Mouse (Mus musculus): Measurements from ENCODE around the gene Dnajc9. TPM values are rescaled to one million over a fixed set of nuclear protein-coding genes. Genes with fewer than 3 reads are reported as not detected.

Gene Dnajc9
- total and polyA plus RNA-seq, 2 experiments, result 4.6 to 6.6 TPM

- Histone ChIP-seq H3K4me1 (ENCODE audit: control insufficient read depth, insufficient read depth, low read length) (no peaks in the 10 kb centered on the region), H3K4me3 (ENCODE audit: insufficient read depth, low read depth, low read length) (no peak overlapping the region), H3K9ac (ENCODE audit: low read depth, low read length) (no peak overlapping the region), H3K27me3 (ENCODE audit: control insufficient read depth, insufficient read depth, low read length) (no peaks in the 10 kb centered on the region), H3K27ac (replicated peaks; ENCODE audit: insufficient read depth, low read depth, low read length) (no peak overlapping the region), H3K36me3 (ENCODE audit: control insufficient read depth, insufficient read depth, low read length) (peaks cover 9% of the 10 kb centered on the region), H3K79me2 (ENCODE audit: control insufficient read depth, insufficient read depth, low read length) (no peaks in the 10 kb centered on the region)
- DNase-seq (ENCODE audit: extremely low read depth, low read depth, low spot score), result no peak
- TF ChIP-seq POLR2A (IDR thresholded peaks at IDR 0.05; ENCODE audit: extremely low read depth, insufficient read depth, low read length) (no peak), CTCF (IDR thresholded peaks at IDR 0.05; ENCODE audit: low read depth, low read length) (no peak)
- WGBS, result 47% methylated on average over 4 of the region's 4 CpGs
These were observed 11.6 kb downstream of the Dnajc9 start for GRCm38 (mm10) chr14:20377112-20377521.

- Histone ChIP-seq H3K79me2 (ENCODE audit: control insufficient read depth, insufficient read depth, low read length) (no peaks in the 10 kb centered on the region), H3K36me3 (ENCODE audit: control insufficient read depth, insufficient read depth, low read length) (peaks cover 17% of the 10 kb centered on the region), H3K4me1 (ENCODE audit: control insufficient read depth, insufficient read depth, low read length) (no peaks in the 10 kb centered on the region), H3K9ac (ENCODE audit: low read depth, low read length) (no peak overlapping the region), H3K27ac (replicated peaks; ENCODE audit: insufficient read depth, low read depth, low read length) (no peak overlapping the region), H3K27me3 (ENCODE audit: control insufficient read depth, insufficient read depth, low read length) (no peaks in the 10 kb centered on the region), H3K4me3 (ENCODE audit: insufficient read depth, low read depth, low read length) (no peak overlapping the region)
- WGBS, result 90% methylated on average over 1 of the region's 1 CpGs
- no peak for DNase-seq (ENCODE audit: extremely low read depth, low read depth, low spot score)
- TF ChIP-seq POLR2A (IDR thresholded peaks at IDR 0.05; ENCODE audit: extremely low read depth, insufficient read depth, low read length), result no peak
- no peak for TF ChIP-seq CTCF (IDR thresholded peaks at IDR 0.05; ENCODE audit: low read depth, low read length)
These were observed 16.9 kb downstream of the Dnajc9 start for GRCm38 (mm10) chr14:20371854-20372253.

GRCm38 (mm10) chr14:20370798-20371197 is 17.9 kb downstream of the Dnajc9 start:
- H3K4me1 ChIP-seq (ENCODE audit: control insufficient read depth, insufficient read depth, low read length), result no peaks in the 10 kb centered on the region
- no peak overlapping the region for H3K4me3 ChIP-seq (ENCODE audit: insufficient read depth, low read depth, low read length)
- H3K9ac ChIP-seq (ENCODE audit: low read depth, low read length), result no peak overlapping the region
- DNase-seq (ENCODE audit: extremely low read depth, low read depth, low spot score), result no peak
- no peak overlapping the region for H3K27ac ChIP-seq (replicated peaks; ENCODE audit: insufficient read depth, low read depth, low read length)
- TF ChIP-seq CTCF (IDR thresholded peaks at IDR 0.05; ENCODE audit: low read depth, low read length) (no peak), POLR2A (IDR thresholded peaks at IDR 0.05; ENCODE audit: extremely low read depth, insufficient read depth, low read length) (no peak)
- 86% methylated on average over 7 of the region's 7 CpGs for WGBS
- no peaks in the 10 kb centered on the region for H3K27me3 ChIP-seq (ENCODE audit: control insufficient read depth, insufficient read depth, low read length)
- no peaks in the 10 kb centered on the region for H3K79me2 ChIP-seq (ENCODE audit: control insufficient read depth, insufficient read depth, low read length)
- H3K36me3 ChIP-seq (ENCODE audit: control insufficient read depth, insufficient read depth, low read length), result peaks cover 18% of the 10 kb centered on the region

GRCm38 (mm10) chr14:20368271-20368670 is 20.4 kb downstream of the Dnajc9 start:
- Histone ChIP-seq H3K27me3 (ENCODE audit: control insufficient read depth, insufficient read depth, low read length) (no peaks in the 10 kb centered on the region), H3K36me3 (ENCODE audit: control insufficient read depth, insufficient read depth, low read length) (peaks cover 25% of the 10 kb centered on the region), H3K4me3 (ENCODE audit: insufficient read depth, low read depth, low read length) (no peak overlapping the region), H3K4me1 (ENCODE audit: control insufficient read depth, insufficient read depth, low read length) (no peaks in the 10 kb centered on the region), H3K9ac (ENCODE audit: low read depth, low read length) (no peak overlapping the region), H3K27ac (replicated peaks; ENCODE audit: insufficient read depth, low read depth, low read length) (no peak overlapping the region), H3K79me2 (ENCODE audit: control insufficient read depth, insufficient read depth, low read length) (no peaks in the 10 kb centered on the region)
- TF ChIP-seq CTCF (IDR thresholded peaks at IDR 0.05; ENCODE audit: low read depth, low read length) (no peak), POLR2A (IDR thresholded peaks at IDR 0.05; ENCODE audit: extremely low read depth, insufficient read depth, low read length) (no peak)
- DNase-seq (ENCODE audit: extremely low read depth, low read depth, low spot score), result no peak
- WGBS, result 98% methylated on average over 3 of the region's 3 CpGs

- WGBS, result 93% methylated on average over 4 of the region's 4 CpGs
- Histone ChIP-seq H3K79me2 (ENCODE audit: control insufficient read depth, insufficient read depth, low read length) (no peaks in the 10 kb centered on the region), H3K27ac (replicated peaks; ENCODE audit: insufficient read depth, low read depth, low read length) (no peak overlapping the region), H3K36me3 (ENCODE audit: control insufficient read depth, insufficient read depth, low read length) (peaks cover 46% of the 10 kb centered on the region), H3K4me1 (ENCODE audit: control insufficient read depth, insufficient read depth, low read length) (no peaks in the 10 kb centered on the region), H3K27me3 (ENCODE audit: control insufficient read depth, insufficient read depth, low read length) (no peaks in the 10 kb centered on the region), H3K9ac (ENCODE audit: low read depth, low read length) (no peak overlapping the region), H3K4me3 (ENCODE audit: insufficient read depth, low read depth, low read length) (no peak overlapping the region)
- TF ChIP-seq POLR2A (IDR thresholded peaks at IDR 0.05; ENCODE audit: extremely low read depth, insufficient read depth, low read length), result no peak
- TF ChIP-seq CTCF (IDR thresholded peaks at IDR 0.05; ENCODE audit: low read depth, low read length), result no peak
- DNase-seq (ENCODE audit: extremely low read depth, low read depth, low spot score), result no peak
These were observed 25.5 kb downstream of the Dnajc9 start for GRCm38 (mm10) chr14:20363230-20363629.

GRCm38 (mm10) chr14:20347991-20348541 is 40.6 kb downstream of the Dnajc9 start, which contains the start of the genes Ecd and Fam149b:
TSS of gene Ecd (minus strand) at chr14:20348121.
TSS of gene Fam149b (plus strand) at chr14:20348162.
- Histone ChIP-seq H3K4me1 (ENCODE audit: control insufficient read depth, insufficient read depth, low read length) (peaks cover 11% of the 10 kb centered on the region), H3K9ac (ENCODE audit: low read depth, low read length) (peak within 1 kb of the TSS; percentile 90), H3K27me3 (ENCODE audit: control insufficient read depth, insufficient read depth, low read length) (no peaks in the 10 kb centered on the region), H3K27ac (replicated peaks; ENCODE audit: insufficient read depth, low read depth, low read length) (peak within 1 kb of the TSS; percentile 71), H3K36me3 (ENCODE audit: control insufficient read depth, insufficient read depth, low read length) (peaks cover 7% of the 10 kb centered on the region), H3K79me2 (ENCODE audit: control insufficient read depth, insufficient read depth, low read length) (peaks cover 5% of the 10 kb centered on the region; the same call in 1 of the 2 replicates), H3K4me3 (ENCODE audit: insufficient read depth, low read depth, low read length) (peak within 1 kb of the TSS; percentile 93)
- TF ChIP-seq CTCF (IDR thresholded peaks at IDR 0.05; ENCODE audit: low read depth, low read length) (peak; percentile 32; the same call in 1 of the 2 replicates), POLR2A (IDR thresholded peaks at IDR 0.05; ENCODE audit: extremely low read depth, insufficient read depth, low read length) (0 out of 2 replicates have a peak, but pooled peaks have one; percentile 16)
- DNase-seq (ENCODE audit: extremely low read depth, low read depth, low spot score), result peak; percentile 95
- WGBS, result under 1% methylated on average over 42 of the region's 42 CpGs
